Mouse (Mus musculus): ENCODE data around the gene Tceal5. TPM values are rescaled to one million over a fixed set of nuclear protein-coding genes. Genes with fewer than 3 reads are reported as not detected.

Gene Tceal5
- polyA plus RNA-seq, 3 experiments from 2014 or later: not detected

- ATAC-seq: no peak
These were observed 32.2 kb downstream of the Tceal5 start for GRCm38 (mm10) chrX:136171189-136172117.

GRCm38 (mm10) chrX:136170625-136171024 lies 33.1 kb downstream of the Tceal5 start:
- no peak for ATAC-seq

Other genes starting within 250 kb of the Tceal5 start
- 1 to 10 TPM; 5.5 to 8.4 (median 6.0) TPM for gene Arxes2, start 210.1 kb downstream of the Tceal5 start, polyA plus RNA-seq (2017; shearing (Covaris generic))
- gene Arxes1, start 170.5 kb downstream of the Tceal5 start, polyA plus RNA-seq (2017; shearing (Covaris generic)): not detected
- 1 to 10 TPM in 1 of 3 experiments, under 1 TPM in 2; 0.55 to 1.2 (median 0.98) TPM for gene Bex2, start 135.6 kb downstream of the Tceal5 start, polyA plus RNA-seq (2017; shearing (Covaris generic))
- not detected for gene Nxf3, start 118.6 kb downstream of the Tceal5 start, polyA plus RNA-seq (2017; shearing (Covaris generic))
- not detected for gene Bex4, start 64.9 kb downstream of the Tceal5 start, polyA plus RNA-seq (2017; shearing (Covaris generic))
- gene Tceal8, start 31.5 kb downstream of the Tceal5 start, polyA plus RNA-seq (2017; shearing (Covaris generic)): 1 to 10 TPM in 1 of 3 experiments, not detected in 2; 1.2 TPM
- gene Tceal7, start 10.9 kb upstream of the Tceal5 start, polyA plus RNA-seq (2017; shearing (Covaris generic)): not detected
- gene Bex1, start 11.6 kb upstream of the Tceal5 start, polyA plus RNA-seq (2017; shearing (Covaris generic)): not detected
- 10 to 100 TPM; 59.1 to 92.8 (median 64.8) TPM for gene Tceal9, start 41.2 kb upstream of the Tceal5 start, polyA plus RNA-seq (2017; shearing (Covaris generic))
- 100 to 1,000 TPM in 1 of 3 experiments, 10 to 100 TPM in 2; 63.7 to 102 (median 77.7) TPM for gene Bex3, start 66.4 kb upstream of the Tceal5 start, polyA plus RNA-seq (2017; shearing (Covaris generic))